Mouse (Mus musculus) embryo, embryonic 9.5 days (tissue): Measurements from ENCODE around the gene Reps2.
A peak's percentile ranks its signal among the peaks of the same experiment; 100 is the strongest.

Source experiments
- DNase-seq: peaks from one replicate; pipeline ENCODE4 v3.0.0-alpha.2; 2017; ENCODE audit errors: extremely low spot score

Reps2 gene

DNA sequence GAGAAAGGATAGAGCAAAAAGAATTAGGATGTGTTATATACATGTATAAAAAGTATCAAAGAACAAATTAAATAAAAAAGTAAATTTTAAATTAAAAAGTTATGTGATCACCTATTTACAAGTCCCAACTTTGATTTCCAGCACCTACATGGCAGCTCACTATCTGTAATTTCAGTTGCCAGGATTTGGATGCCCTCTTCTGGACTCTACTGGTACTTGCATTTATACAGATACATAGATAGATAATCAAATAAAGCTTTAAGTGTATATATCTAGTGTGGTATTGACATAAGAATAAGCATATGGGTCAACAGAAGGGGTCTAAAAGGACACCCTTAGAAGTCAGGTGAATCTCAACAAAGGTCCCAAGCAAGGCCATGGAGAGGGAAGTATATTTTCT is 155.7 kb downstream of the Reps2 start:
- DNase-seq = no peak

DNA sequence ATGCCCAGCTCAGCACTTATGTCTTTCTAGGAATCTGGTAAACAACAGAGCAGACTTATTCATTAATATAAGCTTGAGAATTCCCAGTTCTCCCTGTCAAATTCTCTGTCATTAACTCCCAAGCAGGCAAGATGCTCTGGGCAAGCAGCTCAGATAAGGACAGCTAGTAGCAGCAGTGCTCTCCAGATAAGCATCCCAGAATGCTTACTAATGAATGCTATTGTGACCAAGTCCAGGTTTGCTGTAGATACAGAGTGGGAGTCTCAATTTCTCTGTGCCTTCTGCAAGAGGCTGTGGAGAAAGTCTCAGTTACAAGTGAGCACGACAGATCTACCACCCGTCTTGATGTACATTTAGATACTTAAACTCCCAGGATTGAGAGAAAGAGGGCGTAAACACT is 173.2 kb downstream of the Reps2 start:
- no peak for DNase-seq

- no peak for DNase-seq
These were observed 181.3 kb downstream of the Reps2 start for GRCm38 (mm10) chrX:162462156-162462555.

DNA sequence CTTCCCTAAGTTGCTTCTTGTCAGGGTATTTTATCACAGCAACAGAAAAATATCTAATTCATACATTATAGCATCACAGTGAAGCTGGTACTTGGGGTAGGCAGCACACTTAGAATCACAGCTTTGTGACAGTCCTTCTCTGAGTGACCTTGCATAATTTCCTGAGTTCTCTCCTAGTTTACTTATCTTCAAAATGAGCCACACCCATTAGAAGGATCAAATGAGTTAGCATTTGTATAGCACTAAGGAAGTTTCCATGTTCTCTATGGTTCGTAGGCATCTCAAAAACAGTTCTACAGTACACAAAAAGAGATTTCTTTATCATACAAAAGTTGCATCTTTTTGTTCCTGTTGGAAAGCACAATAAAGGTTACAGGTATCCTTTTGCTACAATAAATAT is 187.0 kb downstream of the Reps2 start:
- no peak for DNase-seq

GRCm38 (mm10) chrX:162455364-162455763 is 188.1 kb downstream of the Reps2 start:
- DNase-seq = no peak

- DNase-seq = no peak
These were observed 189.5 kb downstream of the Reps2 start for GRCm38 (mm10) chrX:162453821-162454402.

- no peak for DNase-seq
These were observed 190.8 kb downstream of the Reps2 start for GRCm38 (mm10) chrX:162452642-162453041.

- DNase-seq = no peak
These were observed 195.5 kb downstream of the Reps2 start for GRCm38 (mm10) chrX:162447974-162448373.

GRCm38 (mm10) chrX:162446678-162447318 is 196.7 kb downstream of the Reps2 start:
- no peak for DNase-seq

GRCm38 (mm10) chrX:162443387-162443786 is 200.1 kb downstream of the Reps2 start:
- no peak for DNase-seq

GRCm38 (mm10) chrX:162442970-162443369 is 200.5 kb downstream of the Reps2 start:
- peak; percentile 2 for DNase-seq

- no peak for DNase-seq
These were observed 210.5 kb downstream of the Reps2 start for GRCm38 (mm10) chrX:162432776-162433543.

DNA sequence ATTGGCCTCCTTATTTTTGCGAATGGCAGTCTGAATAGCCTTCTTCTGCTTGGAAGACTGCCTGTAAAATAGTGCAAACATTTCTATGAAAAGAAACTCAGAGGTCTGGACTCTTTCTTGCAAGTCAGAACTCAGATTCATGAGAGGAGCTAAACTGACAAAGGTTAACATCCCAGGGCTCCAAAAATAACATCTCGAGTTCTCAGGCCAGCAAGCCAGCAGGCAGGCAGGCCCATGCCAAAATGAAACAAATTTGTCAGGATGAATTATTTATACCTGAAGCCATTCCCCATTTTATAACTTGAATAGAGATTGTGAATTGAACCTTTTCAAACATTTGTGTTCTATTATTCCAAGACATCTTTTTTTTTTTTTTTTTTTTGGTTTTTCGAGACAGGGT is 215.8 kb downstream of the Reps2 start:
- no peak for DNase-seq

DNA sequence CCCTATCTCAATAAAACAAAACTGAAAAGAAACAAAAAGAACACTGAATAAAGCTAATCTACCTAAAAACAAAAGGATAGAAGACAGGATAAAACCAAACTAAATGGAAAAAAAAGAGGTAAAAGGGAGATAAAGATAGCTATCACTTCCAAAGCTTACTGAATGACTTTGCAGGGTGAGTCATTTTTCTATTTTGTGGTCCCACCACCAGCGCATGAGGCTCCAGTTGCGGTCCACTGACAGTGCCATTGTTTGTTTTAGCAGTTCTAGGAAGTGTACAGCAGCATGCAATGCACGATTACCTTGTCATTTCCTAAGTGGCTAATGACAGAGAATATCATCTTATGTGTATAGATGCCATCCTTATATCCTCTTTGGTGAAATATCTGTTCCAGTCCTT is 224.0 kb downstream of the Reps2 start:
- DNase-seq = no peak

DNA sequence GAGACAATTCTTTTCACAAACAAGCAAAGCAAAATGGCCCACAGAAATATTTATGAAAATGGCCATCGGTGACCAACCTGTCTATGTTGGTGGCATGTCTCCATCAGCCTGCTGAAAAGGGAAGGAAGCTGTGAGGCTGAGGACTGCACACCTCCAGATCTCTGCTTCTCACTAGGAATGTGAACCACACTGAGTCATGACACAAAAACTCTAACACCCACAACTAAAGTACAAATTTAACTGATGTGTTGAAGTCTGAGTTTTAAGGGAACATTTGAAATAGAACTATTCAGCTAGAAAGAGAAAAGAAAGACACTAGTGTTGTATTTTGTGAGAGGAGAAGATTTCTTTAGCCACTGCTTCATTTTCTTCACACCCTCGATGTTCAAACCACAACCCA is 230.3 kb downstream of the Reps2 start:
- no peak for DNase-seq

- no peak for DNase-seq
These were observed 236.2 kb downstream of the Reps2 start for GRCm38 (mm10) chrX:162407291-162407690.

DNA sequence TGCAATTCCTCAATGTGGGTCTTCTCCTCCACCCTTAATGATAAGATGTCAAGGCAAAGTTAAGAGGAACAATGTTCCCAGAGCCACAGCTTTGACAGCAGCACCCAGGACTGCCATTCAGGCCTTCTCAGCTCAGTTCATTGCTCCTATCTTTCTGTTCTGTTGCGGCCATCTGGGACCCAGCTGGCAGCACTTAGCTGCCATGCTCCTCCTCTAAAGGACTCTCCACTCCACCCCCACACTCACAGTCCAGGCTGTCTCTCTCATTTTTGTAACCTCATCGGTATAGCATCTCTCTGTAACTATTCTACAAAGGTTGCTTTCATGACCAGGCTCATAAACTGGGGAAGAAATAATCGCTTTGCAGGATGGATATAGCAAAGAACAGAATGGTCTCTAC is 241.0 kb downstream of the Reps2 start:
- DNase-seq = no peak

DNA sequence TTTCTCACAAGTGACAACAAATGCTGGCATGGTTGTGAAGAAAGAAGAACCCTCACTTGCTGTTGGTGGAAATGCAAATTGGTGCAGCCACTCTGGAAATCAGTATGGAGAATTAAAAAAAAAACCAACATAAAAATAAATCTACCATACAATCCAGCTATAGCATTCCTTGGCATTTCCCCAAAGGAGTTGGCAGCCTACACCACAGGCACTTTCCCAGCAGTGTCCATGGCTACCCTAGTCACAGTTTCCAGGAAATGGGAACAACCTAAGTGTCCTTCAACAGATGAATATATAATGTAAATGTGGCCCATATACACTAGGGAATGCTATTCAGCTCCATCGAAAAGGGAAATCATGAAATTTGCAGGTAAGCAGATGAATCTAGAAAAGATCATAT is 262.7 kb downstream of the Reps2 start:
- DNase-seq = no peak

DNA sequence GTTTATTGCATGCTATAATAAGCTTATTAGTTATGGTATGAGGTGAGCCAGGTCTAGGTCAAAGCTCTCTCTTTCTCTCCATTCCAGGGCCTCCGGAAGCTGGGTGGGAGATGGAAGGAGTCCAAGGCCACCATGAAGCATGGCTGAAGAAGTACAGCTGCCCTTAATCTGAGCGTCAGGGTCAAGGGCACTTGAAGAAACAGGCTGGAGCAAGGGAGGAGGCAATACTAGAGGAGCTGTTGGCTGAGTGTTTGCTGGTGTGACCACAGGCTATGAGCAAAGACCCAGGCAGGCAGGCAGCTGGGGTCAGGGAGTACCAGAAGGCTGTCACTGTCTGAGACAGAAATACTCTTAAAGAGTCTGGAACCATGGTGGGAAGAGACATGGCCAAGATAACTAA is 280.2 kb downstream of the Reps2 start:
- no peak for DNase-seq
